Mouse (Mus musculus) heart, embryonic 16.5 days (tissue): Measurements from ENCODE around the gene Ttc30b. TPM values are rescaled to one million over a fixed set of nuclear protein-coding genes. Genes with fewer than 3 reads are reported as not detected.
"Not testable (repeated sequence)": the region's sequence is repeated elsewhere in the genome, so short reads cannot be mapped to it uniquely, and the experiment has no call there.

Experiments used
- ATAC-seq: fragments of 200-750 bp; cut with Nextera tagmentation; replicated peaks from 2 replicates; pipeline ENCODE4 v1.8.0; 2017; ENCODE audit warnings: moderate number of reproducible peaks; ENCODE audit not compliant: insufficient read depth, low FRiP score; ENCODE audit errors: extremely low read depth
- H3K27ac ChIP-seq: fragments of 300-500 bp; sonication (generic); 2 replicates; pipeline ENCODE4 v1.5.1; 2014; ENCODE audit warnings: mild to moderate bottlenecking, low read length, control low read depth, moderate library complexity
- H3K27me3 ChIP-seq: fragments of 300-500 bp; sonication (generic); 2 replicates; pipeline ENCODE4 v1.6.1; 2014; ENCODE audit warnings: low read length, mixed read lengths; ENCODE audit not compliant: control insufficient read depth, insufficient read depth
- H3K36me3 ChIP-seq: fragments of 300-500 bp; sonication (generic); 2 replicates; pipeline ENCODE4 v1.6.1; 2014; ENCODE audit not compliant: control insufficient read depth, insufficient read depth
- H3K4me1 ChIP-seq: fragments of 300-500 bp; sonication (generic); 2 replicates; pipeline ENCODE4 v1.6.1; 2014; ENCODE audit warnings: low read length, mixed read lengths; ENCODE audit not compliant: control insufficient read depth, insufficient read depth
- H3K4me2 ChIP-seq: fragments of 300-500 bp; sonication (generic); 2 replicates; pipeline ENCODE4 v1.6.1; 2014; ENCODE audit warnings: low read depth, mild to moderate bottlenecking, control low read depth, low read length
- H3K4me3 ChIP-seq: fragments of 300-500 bp; sonication (generic); 2 replicates; pipeline ENCODE4 v1.5.1; 2014; ENCODE audit warnings: mild to moderate bottlenecking, control low read depth, low read length
- H3K9ac ChIP-seq: fragments of 300-500 bp; sonication (generic); 2 replicates; pipeline ENCODE4 v1.6.1; 2014; ENCODE audit warnings: low read length, control low read depth
- H3K9me3 ChIP-seq: fragments of 300-500 bp; sonication (generic); replicated peaks from 2 replicates; pipeline ENCODE4 v1.6.1; 2016; ENCODE audit warnings: low read length; ENCODE audit not compliant: control insufficient read depth
- WGBS: fragments of 180-500 bp; shearing (Covaris S2); extraction: QIAGEN DNeasy Blood & Tissue Kit; methylation state at CpG from one replicate; pipeline ENCODE4 v1.1.7; 2014; 5-methylcytosine and 5-hydroxymethylcytosine counted together
- polyA plus RNA-seq: library from polyadenylated mRNA; unstranded; fragments of >200 nt; fragmentation: Nextera tagmentation; extraction: Ambion mirVana; gene quantifications from 2 replicates; pipeline ENCODE4 v1.2.1, GENCODE M21; 2015

Gene Ttc30b
- polyA plus RNA-seq = 12.3 and 13.5 TPM in 2 replicates

- no peaks in the 10 kb centered on the region for H3K36me3 ChIP-seq
- no peaks in the 10 kb centered on the region; the same call in 1 of the 2 replicates for H3K27me3 ChIP-seq
- peak within 1 kb of the TSS; percentile 64 for H3K9ac ChIP-seq
- peak within 1 kb of the TSS; percentile 61 for H3K4me3 ChIP-seq
- peak within 1 kb of the TSS; percentile 69 for H3K4me2 ChIP-seq
- H3K9me3 ChIP-seq = no peaks in the 10 kb centered on the region
- peaks cover 7% of the 10 kb centered on the region; the same call in 1 of the 2 replicates for H3K4me1 ChIP-seq
- H3K27ac ChIP-seq = peak within 1 kb of the TSS; percentile 71
- peak; percentile 77 for ATAC-seq
- 4% methylated on average over 34 of the region's 42 CpGs for WGBS
Measured at GRCm38 (mm10) chr2:75938117-75939063, at the start of gene Ttc30b. Ttc30b (minus strand) TSS chr2:75938585.

GRCm38 (mm10) chr2:75987739-75988138 is 49.4 kb upstream of the Ttc30b start:
- peaks cover 10% of the 10 kb centered on the region for H3K4me1 ChIP-seq
- no peak overlapping the region for H3K4me3 ChIP-seq
- H3K36me3 ChIP-seq = no peaks in the 10 kb centered on the region
- H3K4me2 ChIP-seq = no peak overlapping the region
- ATAC-seq = no peak
- H3K9me3 ChIP-seq = no peaks in the 10 kb centered on the region
- 48% methylated on average over 9 of the region's 9 CpGs for WGBS
- no peak overlapping the region for H3K27ac ChIP-seq
- H3K27me3 ChIP-seq = no peaks in the 10 kb centered on the region
- H3K9ac ChIP-seq = no peak overlapping the region

GRCm38 (mm10) chr2:75985124-75985523 is 46.7 kb upstream of the Ttc30b start:
- no peak overlapping the region for H3K27ac ChIP-seq
- H3K4me3 ChIP-seq = no peak overlapping the region
- H3K36me3 ChIP-seq = no peaks in the 10 kb centered on the region
- ATAC-seq = no peak
- no peaks in the 10 kb centered on the region for H3K27me3 ChIP-seq
- 6% methylated on average over 2 of the region's 2 CpGs for WGBS
- H3K9me3 ChIP-seq = no peaks in the 10 kb centered on the region
- no peaks in the 10 kb centered on the region for H3K4me1 ChIP-seq
- no peak overlapping the region for H3K4me2 ChIP-seq
- no peak overlapping the region for H3K9ac ChIP-seq

GRCm38 (mm10) chr2:75983847-75984246 is 45.5 kb upstream of the Ttc30b start:
- no peaks in the 10 kb centered on the region for H3K36me3 ChIP-seq
- no peak overlapping the region for H3K27ac ChIP-seq
- no peak for ATAC-seq
- no peaks in the 10 kb centered on the region for H3K4me1 ChIP-seq
- H3K27me3 ChIP-seq = no peaks in the 10 kb centered on the region
- H3K4me2 ChIP-seq = no peak overlapping the region
- no peaks in the 10 kb centered on the region for H3K9me3 ChIP-seq
- no peak overlapping the region for H3K4me3 ChIP-seq
- 69% methylated on average over 3 of the region's 3 CpGs for WGBS
- H3K9ac ChIP-seq = no peak overlapping the region

GRCm38 (mm10) chr2:75983091-75983490 is 44.7 kb upstream of the Ttc30b start:
- 93% methylated on average over 3 of the region's 3 CpGs for WGBS
- H3K9ac ChIP-seq = no peak overlapping the region
- H3K4me2 ChIP-seq = no peak overlapping the region
- H3K27me3 ChIP-seq = no peaks in the 10 kb centered on the region
- ATAC-seq = no peak
- H3K4me3 ChIP-seq = no peak overlapping the region
- H3K27ac ChIP-seq = no peak overlapping the region
- no peaks in the 10 kb centered on the region for H3K36me3 ChIP-seq
- H3K4me1 ChIP-seq = no peaks in the 10 kb centered on the region
- no peaks in the 10 kb centered on the region for H3K9me3 ChIP-seq

GRCm38 (mm10) chr2:75982626-75983025 is 44.2 kb upstream of the Ttc30b start:
- ATAC-seq = no peak
- no peaks in the 10 kb centered on the region for H3K27me3 ChIP-seq
- no peaks in the 10 kb centered on the region for H3K9me3 ChIP-seq
- no peaks in the 10 kb centered on the region for H3K4me1 ChIP-seq
- 86% methylated on average over 4 of the region's 4 CpGs for WGBS
- H3K4me2 ChIP-seq = no peak overlapping the region
- no peak overlapping the region for H3K27ac ChIP-seq
- no peaks in the 10 kb centered on the region for H3K36me3 ChIP-seq
- no peak overlapping the region for H3K4me3 ChIP-seq
- H3K9ac ChIP-seq = no peak overlapping the region

- peak; percentile 67 for ATAC-seq
- H3K27me3 ChIP-seq, H3K4me1 ChIP-seq, H3K9me3 ChIP-seq, H3K36me3 ChIP-seq: not testable (repeated sequence)
- H3K27ac ChIP-seq = peak within 1 kb of the TSS; percentile 68
- H3K9ac ChIP-seq = peak within 1 kb of the TSS; percentile 74
- H3K4me3 ChIP-seq = peak within 1 kb of the TSS; percentile 68
- WGBS = 2% methylated on average over 32 of the region's 34 CpGs
- H3K4me2 ChIP-seq = peak within 1 kb of the TSS; percentile 74
Measured at GRCm38 (mm10) chr2:75981440-75982081, 43.2 kb upstream of the Ttc30b start, which contains the start of gene Ttc30a1. Ttc30a1 (minus strand) TSS chr2:75981967.

- not testable (repeated sequence) for ATAC-seq, H3K27me3 ChIP-seq, H3K36me3 ChIP-seq, H3K4me1 ChIP-seq, H3K9me3 ChIP-seq, H3K27ac ChIP-seq
- peak overlapping the region; percentile 74 for H3K9ac ChIP-seq
- peak overlapping the region; percentile 68 for H3K4me3 ChIP-seq
- 92% methylated on average over 13 of the region's 13 CpGs for WGBS
- H3K4me2 ChIP-seq = peak overlapping the region; percentile 74
Measured at GRCm38 (mm10) chr2:75980933-75981439, 42.6 kb upstream of the Ttc30b start.
